Mouse (Mus musculus): ENCODE measurements around the gene Cspg4.
A peak's percentile ranks its signal among the peaks of the same experiment; 100 is the strongest.
"Not testable (repeated sequence)": the region's sequence is repeated elsewhere in the genome, so short reads cannot be mapped to it uniquely, and the experiment has no call there.

Gene Cspg4

DNA sequence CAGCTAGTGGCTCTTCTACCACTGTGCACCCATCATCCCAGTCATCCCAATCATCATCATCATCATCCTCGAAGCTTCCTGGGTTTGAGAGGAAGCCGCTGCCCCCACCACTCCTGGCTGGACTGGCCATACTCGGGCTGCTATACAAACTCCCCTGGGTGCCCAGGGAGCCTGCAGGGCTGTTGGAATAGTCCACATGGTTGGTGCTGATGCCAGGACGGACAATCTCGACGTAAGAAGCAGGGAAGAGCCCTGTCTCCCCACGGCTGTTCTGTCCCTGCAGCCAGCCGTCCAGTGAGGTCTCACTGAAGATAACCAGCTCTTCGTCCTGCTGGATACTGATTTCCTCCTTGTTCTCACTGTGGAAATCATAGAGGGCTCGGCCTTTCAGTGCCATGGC is 61.6 kb downstream of the Cspg4 start:
- no peak for DNase-seq (ENCODE audit: inconsistent ontology term)

DNA sequence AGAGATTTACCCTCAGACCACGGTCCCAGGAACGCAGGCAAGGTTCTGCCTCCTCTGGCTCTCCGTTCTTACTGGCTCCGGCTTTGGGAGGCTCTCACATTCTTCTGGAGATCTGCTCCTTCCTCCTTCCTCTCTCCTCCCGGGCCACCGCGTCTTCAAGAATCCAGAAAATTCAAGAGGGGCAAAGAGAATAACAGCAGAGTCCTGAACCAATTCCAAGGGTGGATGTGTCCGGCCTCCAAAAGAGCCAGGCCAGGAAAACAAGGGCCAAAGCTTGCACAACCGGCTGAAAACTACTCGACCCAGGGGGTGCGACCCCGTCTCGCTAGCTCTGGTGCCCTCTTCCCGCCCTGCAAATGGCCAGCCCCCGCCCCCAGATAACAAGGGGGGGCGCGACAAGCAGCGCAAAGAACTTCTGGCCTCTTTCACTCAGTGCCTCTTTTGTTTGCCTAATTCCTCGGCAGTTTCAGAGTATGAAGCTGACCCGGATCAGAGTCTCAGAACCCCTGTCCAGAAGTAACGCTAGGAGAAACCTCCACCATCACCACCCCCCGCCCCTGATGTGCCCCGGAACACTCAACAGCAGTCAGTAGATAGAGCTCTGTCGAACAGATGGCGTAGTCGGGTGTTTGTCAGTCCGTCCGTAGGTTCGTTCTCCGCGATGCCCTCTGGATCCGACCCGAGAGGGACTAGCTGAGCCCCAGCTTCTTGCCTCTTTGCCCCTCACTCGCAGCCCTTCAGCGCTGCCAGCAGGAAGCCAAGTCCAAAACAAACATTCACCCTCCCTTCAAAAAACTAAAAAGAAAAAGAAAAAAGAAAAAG is 62.6 kb downstream of the Cspg4 start:
- peak; percentile 79 for DNase-seq (ENCODE audit: inconsistent ontology term)

DNA sequence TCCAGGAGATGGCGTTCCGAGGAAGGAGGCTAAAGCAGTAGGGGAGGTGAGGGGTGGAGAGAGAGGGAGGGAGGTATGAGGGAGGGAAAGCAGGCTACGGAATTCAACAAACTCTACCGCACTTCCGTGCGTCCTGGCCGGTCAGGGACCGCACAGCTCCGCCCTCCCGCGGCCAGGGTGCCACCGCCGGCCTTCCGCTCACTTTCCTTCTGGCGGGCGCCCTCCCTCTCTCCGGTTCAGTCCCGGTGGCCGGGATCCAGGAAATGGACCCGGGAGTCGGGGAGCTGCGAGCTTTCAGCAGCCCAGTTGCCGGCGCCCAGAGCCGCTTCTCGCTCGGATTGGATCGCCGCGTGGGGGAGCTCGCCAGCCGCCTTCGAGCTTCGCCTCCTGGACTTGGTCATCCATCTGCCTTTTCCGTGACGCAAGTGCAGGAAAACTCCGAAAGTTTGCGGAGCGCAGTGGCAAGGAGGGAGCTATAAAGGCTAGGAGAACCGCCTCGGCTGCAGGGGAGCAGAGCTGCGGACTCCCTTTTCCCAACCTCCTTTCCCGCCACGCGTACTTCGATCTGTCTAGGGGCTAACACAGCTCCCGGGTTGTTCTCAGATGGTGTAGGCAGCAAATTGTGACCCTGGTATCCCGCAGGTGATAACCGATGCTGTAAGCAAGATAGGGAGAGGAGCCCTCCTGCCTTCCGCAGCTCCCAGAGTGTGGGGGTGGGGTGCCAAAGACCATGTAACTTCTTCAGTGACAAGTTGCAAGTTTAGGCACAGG is 63.4 kb downstream of the Cspg4 start, which contains the start of gene Snx33:
Gene Snx33, minus strand, starts transcription at position 331 of the 771 bp plus-strand sequence.
- DNase-seq (ENCODE audit: inconsistent ontology term), result peak; percentile 97

DNA sequence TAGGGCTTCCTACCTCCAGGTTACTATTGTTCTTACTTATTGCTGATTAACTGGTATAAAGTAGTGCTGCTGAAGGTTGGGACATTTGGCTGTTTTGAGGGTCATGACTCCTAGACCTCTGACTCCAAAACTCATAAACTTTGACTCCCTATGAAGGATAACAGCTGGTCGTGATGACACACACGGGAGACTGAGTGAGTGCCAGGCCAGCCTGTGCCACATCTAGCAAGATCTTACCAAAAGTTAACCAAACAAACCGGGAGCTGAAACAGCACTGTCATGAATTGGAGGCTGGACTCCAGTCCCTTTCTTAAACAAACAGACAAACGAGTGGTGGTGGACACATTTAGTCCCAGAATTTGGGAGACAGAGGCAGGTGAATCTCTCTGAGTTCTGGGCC is 64.7 kb downstream of the Cspg4 start:
- no peak for DNase-seq (ENCODE audit: inconsistent ontology term)

DNA sequence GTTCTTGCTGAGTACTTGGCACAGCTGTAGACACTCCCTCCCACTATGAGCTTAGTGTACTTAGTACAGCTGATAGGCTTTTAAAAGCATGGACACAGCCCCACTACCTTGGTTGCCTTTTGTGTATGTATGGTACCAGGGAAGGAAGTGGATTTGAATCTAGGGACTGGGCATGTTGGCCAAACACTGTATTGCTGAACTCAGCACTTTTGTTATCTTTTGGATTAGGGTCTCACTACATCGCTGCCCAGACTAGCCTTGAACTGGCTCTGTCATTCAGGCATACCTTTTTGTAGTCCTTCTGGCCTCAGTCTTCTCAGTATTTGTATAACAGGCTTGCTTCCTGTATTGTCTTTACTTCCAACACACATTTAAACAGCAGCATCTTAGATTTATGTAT is 65.7 kb downstream of the Cspg4 start:
- DNase-seq (ENCODE audit: inconsistent ontology term), result no peak

DNA sequence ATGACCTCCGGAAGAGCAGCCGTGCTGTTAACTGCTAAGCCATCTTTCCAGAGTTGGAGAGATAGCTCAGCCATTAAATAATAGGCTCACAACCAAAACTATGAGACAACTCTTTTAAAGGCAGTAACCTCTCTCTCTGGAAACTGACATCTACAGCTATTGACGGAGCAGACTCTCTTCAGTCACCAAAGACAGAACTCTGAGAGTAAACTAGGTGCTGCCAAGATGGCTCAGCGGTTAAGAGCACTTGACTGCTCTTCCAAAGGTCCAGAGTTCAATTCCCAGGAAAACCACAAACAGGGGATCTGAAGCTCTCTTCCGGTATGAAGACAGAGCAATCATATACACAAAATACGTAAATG is 72.0 kb downstream of the Cspg4 start:
- no peak for DNase-seq (ENCODE audit: inconsistent ontology term)

DNA sequence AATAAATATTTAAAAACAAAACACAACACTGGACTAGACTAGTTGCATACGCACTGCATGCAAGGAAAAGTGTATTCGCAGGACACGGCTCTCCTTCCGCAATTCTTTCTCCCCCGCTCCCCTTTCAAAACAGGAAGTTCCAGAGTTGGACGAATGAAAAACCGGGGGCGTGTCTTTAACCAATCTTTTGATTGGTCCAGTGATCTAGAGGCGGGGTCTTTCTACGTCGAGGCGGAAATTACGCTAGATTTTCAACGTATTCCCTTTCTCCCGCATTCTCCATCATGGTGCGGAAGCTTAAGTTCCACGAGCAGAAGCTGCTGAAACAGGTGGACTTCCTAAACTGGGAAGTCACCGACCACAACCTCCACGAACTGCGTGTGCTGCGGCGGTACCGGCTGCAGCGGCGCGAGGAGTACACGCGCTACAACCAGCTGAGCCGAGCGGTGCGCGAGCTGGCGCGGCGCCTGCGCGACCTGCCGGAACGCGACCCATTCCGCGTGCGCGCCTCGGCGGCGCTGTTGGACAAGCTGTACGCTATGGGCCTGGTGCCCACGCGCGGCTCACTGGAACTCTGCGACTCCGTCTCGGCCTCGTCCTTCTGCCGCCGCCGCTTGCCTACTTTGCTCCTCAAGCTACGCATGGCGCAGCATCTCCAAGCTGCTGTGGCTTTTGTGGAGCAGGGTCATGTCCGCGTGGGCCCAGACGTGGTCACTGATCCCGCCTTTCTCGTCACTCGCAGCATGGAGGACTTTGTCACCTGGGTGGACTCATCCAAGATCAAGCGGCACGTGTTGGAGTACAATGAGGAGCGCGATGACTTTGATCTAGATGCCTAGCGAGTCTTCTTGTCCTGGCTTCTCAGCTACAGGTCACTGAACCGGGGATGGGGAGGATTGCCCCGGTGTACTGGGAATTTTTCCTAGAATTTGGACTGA is 72.7 kb downstream of the Cspg4 start, which contains the start of gene Imp3:
Gene Imp3, plus strand, starts transcription at position 253 of the 938 bp plus-strand sequence.
- DNase-seq (ENCODE audit: inconsistent ontology term), result peak; percentile 93

DNA sequence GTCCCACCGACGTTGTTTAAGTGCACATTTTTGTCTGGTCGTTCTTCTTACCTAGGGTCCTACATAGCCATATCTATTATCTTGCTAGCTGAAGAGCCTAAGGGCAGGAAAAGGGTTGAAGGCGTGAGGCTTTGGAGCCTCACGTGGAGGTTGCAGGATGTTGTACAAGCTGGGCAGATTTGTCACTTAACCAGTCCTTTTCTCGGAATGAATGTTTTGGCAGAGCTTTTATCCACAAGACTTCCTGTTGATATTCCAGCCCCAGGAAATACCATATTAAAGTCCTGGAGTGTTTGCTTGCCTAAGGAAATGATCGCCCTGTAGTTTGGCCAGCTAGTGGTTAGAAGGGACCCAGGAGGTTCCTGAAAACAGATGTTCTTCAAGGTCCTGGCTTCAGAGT is 73.5 kb downstream of the Cspg4 start:
- peak; percentile 38 for DNase-seq (ENCODE audit: inconsistent ontology term)

DNA sequence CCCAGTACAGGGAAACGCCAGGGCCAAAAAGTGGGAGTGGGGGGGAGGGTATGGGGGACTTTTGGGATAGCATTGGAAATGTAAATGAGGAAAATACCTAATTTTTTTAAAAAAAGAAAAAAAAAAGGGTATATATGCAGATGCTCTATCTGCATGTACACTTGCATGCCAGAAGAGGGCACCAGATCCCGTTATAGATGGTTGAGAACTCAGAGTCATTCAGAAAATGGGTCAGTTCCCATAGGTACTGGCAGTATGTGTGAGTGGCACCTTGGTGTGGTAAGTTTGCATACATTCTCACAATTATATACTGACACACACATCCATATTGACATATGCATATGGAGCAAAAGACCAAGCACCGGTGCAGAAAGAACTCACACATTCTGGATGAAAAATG is 82.6 kb downstream of the Cspg4 start:
- not testable (repeated sequence) for DNase-seq (ENCODE audit: inconsistent ontology term)

DNA sequence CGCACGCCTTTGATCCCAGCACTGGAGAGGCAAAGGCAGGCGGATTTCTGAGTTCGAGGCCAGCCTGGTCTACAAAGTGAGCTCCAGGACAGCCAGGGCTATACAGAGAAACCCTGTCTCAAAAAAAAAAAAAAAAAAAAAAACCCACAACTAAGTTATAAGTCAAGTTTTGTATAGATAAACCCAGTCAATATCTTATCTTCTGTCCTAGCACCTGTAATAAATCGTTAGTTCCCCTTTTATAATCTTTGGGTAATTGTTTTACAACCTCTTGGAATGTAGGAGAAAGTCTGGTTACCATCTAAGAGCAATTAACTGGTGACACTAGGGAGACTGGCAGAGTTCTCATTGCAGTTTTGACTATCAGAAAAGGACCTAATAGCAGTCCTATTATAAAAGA is 83.9 kb downstream of the Cspg4 start:
- DNase-seq (ENCODE audit: inconsistent ontology term), result not testable (repeated sequence)

Data from Muller cell, postnatal 12 days (primary cell).